Mouse (Mus musculus) thymus, postnatal 10 days (tissue): Measurements from ENCODE around the gene Ssh1.

Source experiments
- DNase-seq, 2 experiments: peaks; one replicate each; pipeline ENCODE4 v3.0.0; 2021; ENCODE audit warnings: low spot score in 2 of 2

Ssh1 gene

GRCm38 (mm10) chr5:113966452-113967150, 27.1 kb downstream of the Ssh1 start:
- no peak for DNase-seq

- DNase-seq = no peak
Observed at GRCm38 (mm10) chr5:113965659-113966185, 28.0 kb downstream of the Ssh1 start.

- DNase-seq = no peak
Observed at GRCm38 (mm10) chr5:113964972-113965371, 28.7 kb downstream of the Ssh1 start.

- no peak for DNase-seq
Observed at GRCm38 (mm10) chr5:113961776-113962175, 31.9 kb downstream of the Ssh1 start.

- DNase-seq = no peak
Observed at GRCm38 (mm10) chr5:113960416-113960815, 33.3 kb downstream of the Ssh1 start.

- DNase-seq = no peak
Observed at GRCm38 (mm10) chr5:113959039-113959438, 34.7 kb downstream of the Ssh1 start.

GRCm38 (mm10) chr5:113956510-113956909, 37.2 kb downstream of the Ssh1 start:
- DNase-seq = peak; percentile 62 to 85

GRCm38 (mm10) chr5:113955691-113956090, 38.0 kb downstream of the Ssh1 start:
- peak in 1 of 2 experiments; percentile 4 for DNase-seq

GRCm38 (mm10) chr5:113955281-113955680, 38.4 kb downstream of the Ssh1 start:
- no peak for DNase-seq

GRCm38 (mm10) chr5:113954421-113954820, 39.3 kb downstream of the Ssh1 start:
- peak; percentile 56 to 81 for DNase-seq

GRCm38 (mm10) chr5:113952519-113952918, 41.2 kb downstream of the Ssh1 start:
- DNase-seq = no peak

- no peak for DNase-seq
Observed at GRCm38 (mm10) chr5:113951693-113952071, 42.0 kb downstream of the Ssh1 start.

GRCm38 (mm10) chr5:113950786-113951692, 42.7 kb downstream of the Ssh1 start:
- no peak for DNase-seq

GRCm38 (mm10) chr5:113950133-113950532, 43.6 kb downstream of the Ssh1 start:
- DNase-seq = no peak

- DNase-seq = no peak
Observed at GRCm38 (mm10) chr5:113947280-113947679, 46.4 kb downstream of the Ssh1 start.

GRCm38 (mm10) chr5:113945126-113945525, 48.6 kb downstream of the Ssh1 start:
- no peak for DNase-seq

GRCm38 (mm10) chr5:113943328-113943727, 50.4 kb downstream of the Ssh1 start:
- no peak for DNase-seq

GRCm38 (mm10) chr5:113942580-113942979, 51.1 kb downstream of the Ssh1 start:
- DNase-seq = no peak

- no peak for DNase-seq
Observed at GRCm38 (mm10) chr5:113939263-113939900, 54.3 kb downstream of the Ssh1 start.

GRCm38 (mm10) chr5:113937650-113938049, 56.0 kb downstream of the Ssh1 start:
- no peak for DNase-seq

GRCm38 (mm10) chr5:113933889-113934288, 59.8 kb downstream of the Ssh1 start:
- DNase-seq = no peak

GRCm38 (mm10) chr5:113933480-113933879, 60.2 kb downstream of the Ssh1 start:
- DNase-seq = no peak
